Mouse (Mus musculus) cerebellum, postnatal 14 days (tissue): ENCODE results near the gene Mup15.
"Not testable (repeated sequence)": the region's sequence is repeated elsewhere in the genome, so short reads cannot be mapped to it uniquely, and the experiment has no call there.

ENCODE experiments used
- DNase-seq, 2 experiments: peaks; one replicate each; pipeline ENCODE4 v3.0.0; 2021; ENCODE audit warnings: mixed read lengths in 2 of 2

Mup15 gene

GRCm38 (mm10) chr4:61439643-61440042 is at the start of gene Mup15:
TSS of gene Mup15 (minus strand) at chr4:61439743.
- DNase-seq, result not testable (repeated sequence)
